Mouse (Mus musculus): ENCODE results near the gene Gm48551. TPM values are rescaled to one million over a fixed set of nuclear protein-coding genes. Genes with fewer than 3 reads are reported as not detected.

The Gm48551 gene
- polyA plus RNA-seq, 1 experiment from 2014 or later, result 5.9 TPM

GRCm38 (mm10) chr10:81418216-81419070, 34.2 kb downstream of the Gm48551 start:
- Histone ChIP-seq H3K36me3 (peaks cover 5% of the 10 kb centered on the region), H3K4me1 (peaks cover 54% of the 10 kb centered on the region), H3K27ac (peak overlapping the region; percentile 35), H3K9me3 (replicated peaks) (no peaks in the 10 kb centered on the region), H3K9ac (0 out of 2 replicates have a peak overlapping the region, but pooled peaks have one; percentile 27), H3K27me3 (peaks cover 17% of the 10 kb centered on the region), H3K4me2 (replicated peaks) (no peak overlapping the region), H3K4me3 (no peak overlapping the region)
- ATAC-seq (ENCODE audit: low FRiP score), result no peak
- WGBS, result 37% methylated on average over 11 of the region's 11 CpGs

GRCm38 (mm10) chr10:81419111-81419928, 35.1 kb downstream of the Gm48551 start:
- no peak overlapping the region; the same call in 1 of the 2 replicates for H3K27ac ChIP-seq
- H3K4me3 ChIP-seq, result no peak overlapping the region
- H3K9me3 ChIP-seq (replicated peaks), result no peaks in the 10 kb centered on the region
- H3K27me3 ChIP-seq, result peaks cover 25% of the 10 kb centered on the region
- H3K4me1 ChIP-seq, result peaks cover 49% of the 10 kb centered on the region
- peaks cover 5% of the 10 kb centered on the region for H3K36me3 ChIP-seq
- no peak for ATAC-seq (ENCODE audit: low FRiP score)
- no peak overlapping the region for H3K9ac ChIP-seq
- no peak overlapping the region for H3K4me2 ChIP-seq (replicated peaks)
- 89% methylated on average over 10 of the region's 10 CpGs for WGBS

- H3K27ac ChIP-seq, result no peak overlapping the region
- H3K27me3 ChIP-seq, result peaks cover 34% of the 10 kb centered on the region
- H3K9me3 ChIP-seq (replicated peaks), result no peaks in the 10 kb centered on the region
- H3K4me3 ChIP-seq, result no peak overlapping the region
- no peak for ATAC-seq (ENCODE audit: low FRiP score)
- H3K9ac ChIP-seq, result no peak overlapping the region
- 86% methylated on average over 40 of the region's 40 CpGs for WGBS
- H3K4me1 ChIP-seq, result peaks cover 50% of the 10 kb centered on the region
- H3K36me3 ChIP-seq, result peaks cover 5% of the 10 kb centered on the region
- no peak overlapping the region for H3K4me2 ChIP-seq (replicated peaks)
These were observed 36.0 kb downstream of the Gm48551 start for GRCm38 (mm10) chr10:81420191-81420767.

GRCm38 (mm10) chr10:81421041-81421796, 37.0 kb downstream of the Gm48551 start:
- Histone ChIP-seq H3K27ac (no peak overlapping the region), H3K9ac (no peak overlapping the region), H3K4me1 (peaks cover 52% of the 10 kb centered on the region), H3K4me3 (no peak overlapping the region), H3K9me3 (replicated peaks) (no peaks in the 10 kb centered on the region), H3K27me3 (peaks cover 44% of the 10 kb centered on the region), H3K36me3 (peaks cover 5% of the 10 kb centered on the region), H3K4me2 (replicated peaks) (no peak overlapping the region)
- no peak for ATAC-seq (ENCODE audit: low FRiP score)
- 69% methylated on average over 4 of the region's 4 CpGs for WGBS

- H3K36me3 ChIP-seq, result peaks cover 5% of the 10 kb centered on the region
- WGBS, result 84% methylated on average over 5 of the region's 5 CpGs
- ATAC-seq (ENCODE audit: low FRiP score), result no peak
- no peak overlapping the region for H3K9ac ChIP-seq
- H3K4me1 ChIP-seq, result peaks cover 52% of the 10 kb centered on the region
- no peak overlapping the region for H3K27ac ChIP-seq
- no peak overlapping the region for H3K4me3 ChIP-seq
- H3K27me3 ChIP-seq, result peaks cover 49% of the 10 kb centered on the region
- no peaks in the 10 kb centered on the region for H3K9me3 ChIP-seq (replicated peaks)
- H3K4me2 ChIP-seq (replicated peaks), result no peak overlapping the region
These were observed 37.5 kb downstream of the Gm48551 start for GRCm38 (mm10) chr10:81421797-81422100.

- no peak for ATAC-seq (ENCODE audit: low FRiP score)
- H3K4me1 ChIP-seq, result peaks cover 52% of the 10 kb centered on the region
- peaks cover 5% of the 10 kb centered on the region for H3K36me3 ChIP-seq
- no peak overlapping the region for H3K4me3 ChIP-seq
- H3K27me3 ChIP-seq, result peaks cover 54% of the 10 kb centered on the region
- no peak overlapping the region for H3K9ac ChIP-seq
- WGBS, result 68% methylated on average over 6 of the region's 6 CpGs
- H3K9me3 ChIP-seq (replicated peaks), result no peaks in the 10 kb centered on the region
- H3K27ac ChIP-seq, result no peak overlapping the region
- no peak overlapping the region for H3K4me2 ChIP-seq (replicated peaks)
These were observed 37.9 kb downstream of the Gm48551 start for GRCm38 (mm10) chr10:81422191-81422590.

GRCm38 (mm10) chr10:81422661-81423217, 38.5 kb downstream of the Gm48551 start:
- Histone ChIP-seq H3K4me3 (no peak overlapping the region), H3K27ac (no peak overlapping the region), H3K36me3 (peaks cover 5% of the 10 kb centered on the region), H3K9me3 (replicated peaks) (no peaks in the 10 kb centered on the region), H3K27me3 (peaks cover 56% of the 10 kb centered on the region), H3K4me1 (peaks cover 50% of the 10 kb centered on the region), H3K9ac (no peak overlapping the region), H3K4me2 (replicated peaks) (no peak overlapping the region)
- ATAC-seq (ENCODE audit: low FRiP score), result no peak
- WGBS, result 75% methylated on average over 3 of the region's 3 CpGs

GRCm38 (mm10) chr10:81423476-81424245, 39.4 kb downstream of the Gm48551 start:
- ATAC-seq (ENCODE audit: low FRiP score), result no peak
- Histone ChIP-seq H3K27ac (no peak overlapping the region), H3K4me2 (replicated peaks) (peak overlapping the region; percentile 21; the same call in 1 of the 2 replicates), H3K36me3 (peaks cover 5% of the 10 kb centered on the region), H3K4me3 (no peak overlapping the region), H3K9me3 (replicated peaks) (no peaks in the 10 kb centered on the region), H3K27me3 (peaks cover 64% of the 10 kb centered on the region), H3K9ac (0 out of 2 replicates have a peak overlapping the region, but pooled peaks have one; percentile 36), H3K4me1 (peaks cover 40% of the 10 kb centered on the region)
- WGBS, result 68% methylated on average over 4 of the region's 4 CpGs

- no peak overlapping the region for H3K4me3 ChIP-seq
- H3K36me3 ChIP-seq, result peaks cover 5% of the 10 kb centered on the region
- peak overlapping the region; percentile 36; the same call in 1 of the 2 replicates for H3K9ac ChIP-seq
- 6% methylated on average over 21 of the region's 25 CpGs for WGBS
- no peak overlapping the region for H3K27ac ChIP-seq
- H3K4me1 ChIP-seq, result peaks cover 39% of the 10 kb centered on the region
- H3K9me3 ChIP-seq (replicated peaks), result no peaks in the 10 kb centered on the region
- peak overlapping the region; percentile 21; the same call in 1 of the 2 replicates for H3K4me2 ChIP-seq (replicated peaks)
- ATAC-seq (ENCODE audit: low FRiP score), result no peak
- peaks cover 68% of the 10 kb centered on the region for H3K27me3 ChIP-seq
These were observed 40.2 kb downstream of the Gm48551 start for GRCm38 (mm10) chr10:81424246-81425051.

GRCm38 (mm10) chr10:81425236-81425850, 41.1 kb downstream of the Gm48551 start:
- Histone ChIP-seq H3K4me3 (0 out of 2 replicates have a peak overlapping the region, but pooled peaks have one; percentile 5), H3K27me3 (peaks cover 68% of the 10 kb centered on the region)

More at GRCm38 (mm10) chr10:81425236-81425850, 41.1 kb downstream of the Gm48551 start:
- WGBS, result 27% methylated on average over 10 of the region's 10 CpGs
- H3K27ac ChIP-seq, result no peak overlapping the region
- H3K36me3 ChIP-seq, result no peaks in the 10 kb centered on the region
- no peak for ATAC-seq (ENCODE audit: low FRiP score)
- H3K4me2 ChIP-seq (replicated peaks), result peak overlapping the region; percentile 21; the same call in 1 of the 2 replicates
- no peaks in the 10 kb centered on the region for H3K9me3 ChIP-seq (replicated peaks)
- peaks cover 44% of the 10 kb centered on the region for H3K4me1 ChIP-seq
- H3K9ac ChIP-seq, result peak overlapping the region; percentile 32; the same call in 1 of the 2 replicates

Measured in hindbrain, embryonic 12.5 days (tissue).